Mouse (Mus musculus) hindbrain, embryonic 15.5 days (tissue): ENCODE results near the gene Elfn1. TPM values are rescaled to one million over a fixed set of nuclear protein-coding genes. Genes with fewer than 3 reads are reported as not detected.

ENCODE experiments used
- ATAC-seq: fragments of 200-750 bp; cut with Nextera tagmentation; 2 replicates; pipeline ENCODE4 v1.8.0; 2017; ENCODE audit warnings: low read depth, moderate number of reproducible peaks, moderate TSS enrichment; ENCODE audit not compliant: low FRiP score
- H3K27ac ChIP-seq: fragments of 300-500 bp; sonication (generic); replicated peaks from 2 replicates; pipeline ENCODE4 v1.5.1; 2015; ENCODE audit warnings: mild to moderate bottlenecking, inconsistent platforms
- H3K27me3 ChIP-seq: fragments of 300-500 bp; sonication (generic); 2 replicates; pipeline ENCODE4 v1.6.1; 2015; ENCODE audit warnings: control low read depth, inconsistent platforms
- H3K36me3 ChIP-seq: fragments of 300-500 bp; sonication (generic); 2 replicates; pipeline ENCODE4 v1.6.1; 2015; ENCODE audit warnings: control low read depth, inconsistent platforms
- H3K4me1 ChIP-seq: fragments of 300-500 bp; sonication (generic); replicated peaks from 2 replicates; pipeline ENCODE4 v1.6.1; 2015; ENCODE audit warnings: control low read depth, inconsistent platforms
- H3K4me2 ChIP-seq: fragments of 300-500 bp; sonication (generic); 2 replicates; pipeline ENCODE4 v1.6.1; 2015; ENCODE audit warnings: moderate library complexity, mild to moderate bottlenecking, inconsistent platforms
- H3K4me3 ChIP-seq: fragments of 300-500 bp; sonication (generic); 2 replicates; pipeline ENCODE4 v1.5.1; 2015; ENCODE audit warnings: mild to moderate bottlenecking, inconsistent platforms
- H3K9ac ChIP-seq: fragments of 300-500 bp; sonication (generic); 2 replicates; pipeline ENCODE4 v1.6.1; 2015; ENCODE audit warnings: inconsistent platforms
- H3K9me3 ChIP-seq: fragments of 300-500 bp; sonication (generic); 2 replicates; pipeline ENCODE4 v1.6.1; 2016; ENCODE audit warnings: control low read depth, inconsistent platforms
- WGBS: fragments of 180-500 bp; shearing (Covaris S2); methylation state at CpG from one replicate; pipeline ENCODE4 v1.1.7; 2015; 5-methylcytosine and 5-hydroxymethylcytosine counted together
- polyA plus RNA-seq: library from polyadenylated mRNA; unstranded; fragments of >200 nt; fragmentation: Nextera tagmentation; extraction: Ambion mirVana; gene quantifications from 2 replicates; pipeline ENCODE4 v1.2.1, GENCODE M21; 2015

The Elfn1 gene
- polyA plus RNA-seq: 2.8 and 3.9 TPM in 2 replicates

DNA sequence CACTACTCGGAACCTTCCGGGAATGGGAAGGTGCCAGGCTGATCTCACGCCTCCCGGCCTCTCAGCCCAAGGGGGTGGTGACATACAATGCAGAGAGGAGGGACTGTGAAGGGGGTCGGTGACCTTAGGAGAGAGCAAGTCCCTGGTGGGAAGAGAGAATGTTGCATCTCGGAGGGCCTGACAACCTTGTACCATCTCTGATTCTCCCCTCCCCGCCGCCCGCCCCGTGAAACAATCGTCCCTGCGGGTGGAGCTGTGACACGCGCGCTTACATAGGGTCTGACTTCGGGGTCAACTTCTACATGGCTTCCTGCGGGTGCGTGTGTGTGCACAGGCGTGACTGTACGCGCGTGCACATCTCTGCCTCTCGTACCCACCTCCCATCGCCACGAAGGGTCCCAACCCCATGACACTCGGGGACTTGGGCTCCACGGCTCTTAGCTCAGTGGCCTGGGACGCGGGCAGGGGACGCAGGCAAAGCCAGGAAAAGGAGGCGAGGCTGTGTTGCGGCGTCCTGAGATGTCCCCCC, at the start of gene Elfn1:
Elfn1 (plus strand) TSS at position 230 of the 529 bp plus-strand sequence.
- peak within 1 kb of the TSS; percentile 99 for H3K4me2 ChIP-seq
- H3K4me1 ChIP-seq: peaks cover 57% of the 10 kb centered on the region
- peak within 1 kb of the TSS; percentile 53 for H3K4me3 ChIP-seq
- peak within 1 kb of the TSS; percentile 61 for H3K27ac ChIP-seq
- ATAC-seq: peak; percentile 34
- H3K9ac ChIP-seq: peak within 1 kb of the TSS; percentile 71
- WGBS: 0% methylated on average over 33 of the region's 33 CpGs
- no peaks in the 10 kb centered on the region for H3K36me3 ChIP-seq
- no peaks in the 10 kb centered on the region for H3K9me3 ChIP-seq
- peaks cover 35% of the 10 kb centered on the region for H3K27me3 ChIP-seq

DNA sequence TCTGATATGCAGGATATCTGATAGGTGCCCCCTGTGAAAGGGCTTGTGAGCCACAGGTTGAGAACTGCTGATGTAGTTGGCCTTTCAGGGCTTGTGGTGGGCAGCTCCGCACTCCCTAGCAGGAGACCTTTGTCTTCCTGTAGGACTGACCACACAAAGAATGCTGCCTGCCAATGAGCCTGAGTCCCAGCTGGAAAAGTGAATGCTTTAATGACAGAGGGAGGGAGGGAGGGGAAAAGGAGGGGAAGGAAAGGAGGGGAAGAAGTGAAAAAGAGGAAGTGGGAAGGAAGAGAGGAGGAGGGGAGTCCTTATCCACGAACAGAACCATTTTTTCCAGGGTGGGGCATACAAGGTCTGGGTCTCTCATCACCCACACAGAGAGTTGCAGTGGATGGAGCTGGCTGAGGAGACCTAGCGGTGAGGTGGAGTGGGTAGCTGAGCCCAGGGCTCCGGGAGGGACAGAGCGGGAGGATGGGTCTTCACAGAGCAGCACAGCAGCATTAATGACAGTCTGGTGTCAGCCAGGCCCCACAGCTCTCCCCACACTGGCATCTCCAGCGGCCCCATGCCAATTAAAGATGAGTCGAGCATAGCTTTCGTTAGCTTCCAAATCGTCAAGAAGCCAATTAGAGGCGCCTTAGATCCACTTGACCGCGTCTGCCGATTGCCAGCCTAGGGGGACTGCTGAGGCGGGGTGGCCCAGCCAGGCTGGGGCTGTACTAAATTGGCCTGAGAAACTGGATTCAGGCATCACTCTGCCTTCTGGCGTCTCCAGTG, 47.2 kb upstream of the Elfn1 start:
- Histone ChIP-seq H3K4me1 (peaks cover 12% of the 10 kb centered on the region), H3K4me3 (no peak overlapping the region), H3K4me2 (peak overlapping the region; percentile 28), H3K27me3 (no peaks in the 10 kb centered on the region), H3K9me3 (no peaks in the 10 kb centered on the region), H3K36me3 (no peaks in the 10 kb centered on the region), H3K27ac (no peak overlapping the region), H3K9ac (no peak overlapping the region)
- peak; percentile 54; the same call in 1 of the 2 replicates for ATAC-seq
- 24% methylated on average over 15 of the region's 15 CpGs for WGBS

DNA sequence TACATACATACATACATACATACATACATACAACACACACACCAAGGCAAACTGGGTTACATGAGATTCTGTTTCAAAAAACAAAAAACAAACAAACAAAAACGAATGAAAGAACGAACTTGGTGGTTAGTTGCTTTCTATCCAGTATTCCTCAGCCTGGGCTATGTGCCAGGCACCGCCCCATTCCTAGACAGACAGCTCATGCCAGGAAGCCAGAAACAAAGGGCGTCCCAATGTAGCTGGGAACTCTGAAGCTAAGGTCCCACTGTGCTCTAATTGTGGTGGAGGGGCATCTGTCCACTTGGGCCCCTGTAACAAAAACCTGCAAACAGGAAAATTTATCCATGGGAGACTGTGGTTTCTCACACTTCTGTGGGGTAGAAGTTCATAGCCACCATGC, 45.0 kb upstream of the Elfn1 start:
- Histone ChIP-seq H3K27ac (no peak overlapping the region), H3K27me3 (no peaks in the 10 kb centered on the region), H3K4me3 (no peak overlapping the region), H3K36me3 (no peaks in the 10 kb centered on the region), H3K4me1 (peaks cover 12% of the 10 kb centered on the region), H3K9me3 (no peaks in the 10 kb centered on the region), H3K9ac (no peak overlapping the region), H3K4me2 (no peak overlapping the region)
- no peak for ATAC-seq
- WGBS: 42% methylated on average over 4 of the region's 4 CpGs

DNA sequence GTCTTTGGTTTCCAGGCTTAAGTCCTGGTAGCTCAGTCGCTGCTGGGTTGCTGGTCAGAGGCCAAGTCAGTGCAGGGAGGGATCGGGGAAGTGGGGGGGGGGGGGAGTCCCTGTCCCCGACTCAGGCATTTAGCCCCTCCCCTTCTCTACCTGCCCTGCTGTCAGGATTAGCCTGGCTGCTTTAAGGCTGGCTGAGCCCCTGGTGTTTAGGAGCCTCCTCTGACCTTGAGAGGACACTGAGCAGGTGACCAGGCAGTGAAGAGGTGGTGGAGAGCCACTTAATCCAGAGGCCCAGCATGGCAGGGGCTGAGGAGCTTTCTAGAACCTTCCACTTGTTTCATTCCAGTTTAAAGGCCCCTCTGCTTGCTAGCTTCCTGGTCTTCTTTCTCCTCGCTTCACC, 36.9 kb upstream of the Elfn1 start:
- H3K9me3 ChIP-seq: no peaks in the 10 kb centered on the region
- 30% methylated on average over 4 of the region's 4 CpGs for WGBS

DNA sequence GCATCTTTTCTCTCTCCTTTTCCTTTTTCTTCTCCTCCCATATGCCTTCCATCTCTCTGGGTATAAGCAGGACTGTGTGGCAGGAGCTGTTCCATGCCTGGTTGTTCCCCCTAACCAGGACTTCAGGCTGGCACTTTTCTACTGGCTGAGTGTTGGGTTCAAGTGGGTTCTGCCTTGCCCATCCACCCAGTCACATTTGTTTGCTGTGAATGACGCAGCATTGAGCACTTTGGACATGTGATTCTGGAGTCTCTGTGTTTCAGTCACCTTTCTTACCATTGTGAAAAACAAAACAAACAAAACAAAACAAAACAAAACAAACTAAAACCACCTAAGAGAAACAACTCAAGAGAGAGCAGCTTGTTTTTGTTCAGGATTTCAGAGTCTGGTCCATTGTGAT, 36.2 kb upstream of the Elfn1 start:
- Histone ChIP-seq H3K27ac (no peak overlapping the region), H3K4me1 (no peaks in the 10 kb centered on the region), H3K9ac (no peak overlapping the region), H3K4me3 (no peak overlapping the region), H3K9me3 (no peaks in the 10 kb centered on the region), H3K27me3 (no peaks in the 10 kb centered on the region; the same call in 1 of the 2 replicates), H3K36me3 (no peaks in the 10 kb centered on the region), H3K4me2 (no peak overlapping the region)
- WGBS: 90% methylated on average over 1 of the region's 1 CpGs
- no peak for ATAC-seq

More for the DNA sequence above, 36.9 kb upstream of the Elfn1 start:
- Histone ChIP-seq H3K4me3 (no peak overlapping the region), H3K4me1 (no peaks in the 10 kb centered on the region), H3K4me2 (no peak overlapping the region), H3K27ac (no peak overlapping the region), H3K36me3 (no peaks in the 10 kb centered on the region), H3K9ac (no peak overlapping the region), H3K27me3 (no peaks in the 10 kb centered on the region; the same call in 1 of the 2 replicates)
- ATAC-seq: no peak

DNA sequence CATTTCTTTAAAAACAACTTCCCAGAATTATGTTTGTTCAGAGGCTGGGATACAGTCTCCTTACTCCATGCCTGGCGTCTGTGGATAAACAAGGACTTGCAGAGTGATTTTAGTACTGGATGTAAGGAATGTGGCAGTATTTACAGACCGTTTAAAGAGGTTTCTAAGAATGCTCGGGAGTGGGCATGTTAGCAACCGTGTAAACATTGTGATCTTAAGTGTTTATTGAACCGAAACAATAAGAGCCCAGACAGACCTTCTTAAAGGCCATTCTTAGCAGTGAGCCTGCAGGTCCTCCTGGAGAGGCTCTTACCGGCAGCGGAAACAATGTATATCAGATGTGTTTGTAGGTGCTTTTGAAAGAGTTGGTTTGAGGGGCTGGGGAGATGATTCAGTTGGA, 30.2 kb upstream of the Elfn1 start:
- Histone ChIP-seq H3K27me3 (no peaks in the 10 kb centered on the region), H3K9ac (no peak overlapping the region), H3K4me2 (no peak overlapping the region), H3K4me1 (no peaks in the 10 kb centered on the region), H3K27ac (no peak overlapping the region), H3K9me3 (no peaks in the 10 kb centered on the region), H3K36me3 (no peaks in the 10 kb centered on the region), H3K4me3 (no peak overlapping the region)
- ATAC-seq: no peak
- WGBS: 65% methylated on average over 7 of the region's 7 CpGs

DNA sequence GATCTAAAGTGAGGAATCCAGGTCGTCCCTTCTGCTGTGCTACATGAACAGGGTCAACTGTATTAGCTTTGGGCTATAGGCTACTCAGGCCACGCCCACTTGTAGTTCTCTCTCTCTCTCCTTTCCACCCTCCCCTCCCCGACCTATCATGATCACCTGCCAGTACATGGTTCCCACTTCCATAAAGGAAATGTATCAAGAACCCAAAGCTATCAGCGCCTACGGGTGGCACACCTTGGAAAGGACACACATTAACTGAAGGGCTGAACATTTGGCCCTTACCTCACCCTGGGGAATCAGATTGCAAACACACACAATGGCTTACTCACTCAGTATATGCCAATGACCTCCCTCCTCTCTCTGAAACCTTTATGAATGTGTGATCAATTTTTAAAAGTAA, 28.0 kb upstream of the Elfn1 start:
- Histone ChIP-seq H3K27me3 (no peaks in the 10 kb centered on the region), H3K36me3 (no peaks in the 10 kb centered on the region), H3K9ac (no peak overlapping the region), H3K27ac (no peak overlapping the region), H3K4me2 (no peak overlapping the region), H3K9me3 (no peaks in the 10 kb centered on the region), H3K4me3 (no peak overlapping the region), H3K4me1 (no peaks in the 10 kb centered on the region)
- 82% methylated on average over 5 of the region's 5 CpGs for WGBS
- no peak for ATAC-seq

DNA sequence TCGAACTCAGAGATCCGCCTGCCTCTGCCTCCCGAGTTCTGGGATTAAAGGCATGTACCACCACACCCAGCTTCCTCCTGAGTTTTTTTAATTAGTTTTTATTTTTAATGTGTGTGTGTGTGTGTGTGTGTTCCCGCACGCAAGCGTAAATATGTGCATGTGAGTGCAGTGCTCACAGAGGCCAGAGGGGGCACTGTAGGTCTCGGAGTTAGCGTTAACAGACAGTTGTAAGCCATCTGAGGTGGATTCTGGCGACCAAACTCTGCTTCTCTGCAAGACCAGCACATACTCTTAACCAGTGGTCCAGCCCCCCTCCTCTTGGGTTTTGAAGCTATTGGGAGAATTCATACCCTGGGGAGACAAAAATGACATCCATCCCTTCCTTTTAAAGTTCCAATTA, 26.6 kb upstream of the Elfn1 start:
- 94% methylated on average over 9 of the region's 9 CpGs for WGBS
- Histone ChIP-seq H3K4me3 (no peak overlapping the region), H3K9me3 (no peaks in the 10 kb centered on the region), H3K4me1 (no peaks in the 10 kb centered on the region), H3K9ac (no peak overlapping the region), H3K27ac (no peak overlapping the region), H3K4me2 (no peak overlapping the region), H3K27me3 (no peaks in the 10 kb centered on the region), H3K36me3 (no peaks in the 10 kb centered on the region)
- ATAC-seq: no peak

DNA sequence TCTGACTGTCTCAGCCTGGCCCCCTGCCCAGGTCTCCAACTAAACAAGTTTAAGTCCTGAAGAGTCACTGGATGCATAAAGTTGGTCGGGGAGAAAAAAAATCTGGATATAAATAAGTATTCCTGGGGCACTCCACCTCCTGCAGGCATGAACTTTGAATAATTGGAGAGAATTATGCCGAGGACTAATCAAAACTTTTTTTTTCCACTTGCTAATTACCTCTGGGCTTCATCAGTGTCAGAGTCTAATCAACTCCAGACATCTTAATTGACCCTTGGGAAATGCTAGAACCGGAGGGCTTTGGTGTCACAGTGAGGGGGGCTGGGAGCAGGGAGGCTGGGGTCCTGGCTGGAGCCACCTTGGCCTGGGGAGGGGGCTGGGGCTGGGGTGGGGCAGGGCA, 19.1 kb upstream of the Elfn1 start:
- no peaks in the 10 kb centered on the region for H3K27me3 ChIP-seq
- no peak for ATAC-seq
- peaks cover 20% of the 10 kb centered on the region for H3K4me1 ChIP-seq
- H3K9me3 ChIP-seq: no peaks in the 10 kb centered on the region
- no peak overlapping the region for H3K27ac ChIP-seq
- no peaks in the 10 kb centered on the region for H3K36me3 ChIP-seq
- WGBS: 16% methylated on average over 3 of the region's 3 CpGs
- no peak overlapping the region for H3K4me2 ChIP-seq
- H3K4me3 ChIP-seq: no peak overlapping the region
- H3K9ac ChIP-seq: no peak overlapping the region

DNA sequence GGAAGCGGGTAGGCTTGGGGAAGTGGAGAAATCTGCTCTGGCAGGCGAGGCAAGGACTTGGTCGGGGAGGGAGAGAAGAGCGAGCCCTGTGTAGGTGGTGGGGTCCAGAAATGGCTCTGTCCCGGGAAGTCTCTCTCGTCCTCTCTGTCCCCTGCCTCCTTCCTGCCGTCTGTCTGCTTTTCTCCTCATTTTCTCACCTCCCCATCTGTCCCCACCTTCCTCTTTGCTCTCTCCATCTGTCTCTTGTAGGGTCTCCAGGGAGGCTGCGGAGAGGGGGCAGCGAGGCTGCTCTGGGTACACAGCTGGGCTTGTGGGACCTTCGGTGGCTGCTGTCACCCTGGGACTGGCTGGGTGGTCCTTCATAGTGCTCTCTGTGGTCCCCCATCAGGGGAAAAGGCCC, 18.4 kb upstream of the Elfn1 start:
- 45% methylated on average over 10 of the region's 10 CpGs for WGBS
- Histone ChIP-seq H3K4me2 (no peak overlapping the region), H3K36me3 (no peaks in the 10 kb centered on the region), H3K4me3 (no peak overlapping the region), H3K9ac (no peak overlapping the region), H3K27ac (no peak overlapping the region), H3K4me1 (peaks cover 27% of the 10 kb centered on the region), H3K27me3 (no peaks in the 10 kb centered on the region), H3K9me3 (no peaks in the 10 kb centered on the region)
- no peak for ATAC-seq

DNA sequence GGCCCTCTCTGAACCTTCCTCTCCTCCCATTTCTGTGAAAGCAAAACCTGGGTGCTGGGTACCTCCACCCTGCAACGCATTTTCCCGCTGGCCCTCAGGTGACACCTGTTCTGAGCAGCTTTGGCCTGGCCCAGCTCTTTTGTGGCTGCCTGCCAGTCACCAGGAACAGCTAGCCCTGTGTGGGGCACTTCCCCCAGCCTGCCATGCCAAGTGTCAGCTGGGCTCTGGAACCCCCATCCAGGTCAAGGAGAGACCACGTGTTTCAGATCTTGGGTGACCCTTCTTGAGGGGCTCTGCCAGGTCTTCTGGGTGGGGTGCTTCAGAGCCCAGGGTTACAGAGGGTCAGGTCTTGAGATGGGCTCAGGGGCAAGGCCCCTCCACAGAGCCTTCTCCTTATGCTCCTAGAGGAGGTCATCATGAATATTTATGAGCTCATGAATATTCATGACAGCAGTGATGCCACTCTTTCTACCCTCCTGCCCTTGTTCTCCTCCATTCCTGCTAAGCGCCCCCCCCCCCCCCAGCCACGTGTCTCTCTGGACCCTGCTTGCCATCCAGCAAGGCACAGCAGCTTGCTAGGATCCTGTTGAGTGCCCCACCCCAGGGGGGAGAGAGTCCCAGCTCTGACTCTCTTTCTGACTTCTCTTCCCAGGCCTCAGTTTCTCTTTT, 15.3 kb upstream of the Elfn1 start:
- no peak overlapping the region for H3K9ac ChIP-seq
- no peaks in the 10 kb centered on the region for H3K36me3 ChIP-seq
- no peak overlapping the region for H3K27ac ChIP-seq
- no peaks in the 10 kb centered on the region for H3K9me3 ChIP-seq
- peak; percentile 47 for ATAC-seq
- H3K27me3 ChIP-seq: no peaks in the 10 kb centered on the region
- H3K4me3 ChIP-seq: no peak overlapping the region
- H3K4me2 ChIP-seq: no peak overlapping the region
- peaks cover 27% of the 10 kb centered on the region for H3K4me1 ChIP-seq
- WGBS: 17% methylated on average over 5 of the region's 5 CpGs

DNA sequence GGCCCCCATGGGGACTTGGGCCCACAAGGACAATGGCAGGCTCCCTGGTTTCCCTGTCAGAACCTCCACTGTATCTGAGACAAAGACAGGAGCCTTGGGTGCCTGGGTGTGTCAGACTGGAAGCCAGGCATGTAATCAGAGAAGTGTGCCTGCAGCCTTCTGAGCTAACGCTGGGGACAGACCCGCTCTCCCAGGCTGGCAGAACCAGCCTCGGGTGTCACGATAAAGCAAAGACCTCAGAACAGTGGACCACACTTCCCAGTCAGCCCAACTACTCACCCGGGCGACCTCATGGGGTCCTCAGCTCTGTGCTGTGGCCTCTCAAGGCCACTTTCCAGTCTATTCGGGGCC, 14.8 kb upstream of the Elfn1 start:
- no peak overlapping the region for H3K9ac ChIP-seq
- no peaks in the 10 kb centered on the region for H3K9me3 ChIP-seq
- WGBS: 23% methylated on average over 7 of the region's 7 CpGs
- no peaks in the 10 kb centered on the region for H3K27me3 ChIP-seq
- no peaks in the 10 kb centered on the region for H3K36me3 ChIP-seq
- H3K27ac ChIP-seq: no peak overlapping the region
- peaks cover 27% of the 10 kb centered on the region for H3K4me1 ChIP-seq
- ATAC-seq: 0 out of 2 replicates have a peak, but pooled peaks have one; percentile 4
- H3K4me2 ChIP-seq: no peak overlapping the region
- no peak overlapping the region for H3K4me3 ChIP-seq
